Mouse (Mus musculus) cerebellum, adult 8-10 months (tissue): ENCODE results near the gene Zfp213.
"Not testable (repeated sequence)": the region's sequence is repeated elsewhere in the genome, so short reads cannot be mapped to it uniquely, and the experiment has no call there.

Experiments
- DNase-seq: peaks from one replicate; pipeline ENCODE4 v3.0.0; 2022

The Zfp213 gene

DNA sequence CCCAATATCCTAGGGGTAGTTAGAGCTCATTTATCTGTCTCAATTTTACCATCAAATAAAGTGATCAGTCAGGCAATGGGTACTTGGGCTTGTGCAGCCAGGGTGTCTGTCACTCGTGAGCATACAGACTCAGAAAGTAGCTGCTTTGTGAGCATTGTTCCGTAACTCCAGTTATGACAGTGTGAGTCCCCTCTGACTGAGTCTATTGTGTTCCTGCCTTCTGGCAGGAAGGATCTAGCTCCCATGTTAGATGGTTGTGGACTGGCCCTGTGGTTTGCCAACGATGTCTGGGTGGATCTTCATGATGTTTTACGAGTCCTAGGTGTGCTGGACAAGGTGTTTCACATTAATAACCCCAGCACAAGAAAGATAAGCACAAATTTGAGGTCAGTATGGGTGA, 21.2 kb downstream of the Zfp213 start:
- DNase-seq = no peak

DNA sequence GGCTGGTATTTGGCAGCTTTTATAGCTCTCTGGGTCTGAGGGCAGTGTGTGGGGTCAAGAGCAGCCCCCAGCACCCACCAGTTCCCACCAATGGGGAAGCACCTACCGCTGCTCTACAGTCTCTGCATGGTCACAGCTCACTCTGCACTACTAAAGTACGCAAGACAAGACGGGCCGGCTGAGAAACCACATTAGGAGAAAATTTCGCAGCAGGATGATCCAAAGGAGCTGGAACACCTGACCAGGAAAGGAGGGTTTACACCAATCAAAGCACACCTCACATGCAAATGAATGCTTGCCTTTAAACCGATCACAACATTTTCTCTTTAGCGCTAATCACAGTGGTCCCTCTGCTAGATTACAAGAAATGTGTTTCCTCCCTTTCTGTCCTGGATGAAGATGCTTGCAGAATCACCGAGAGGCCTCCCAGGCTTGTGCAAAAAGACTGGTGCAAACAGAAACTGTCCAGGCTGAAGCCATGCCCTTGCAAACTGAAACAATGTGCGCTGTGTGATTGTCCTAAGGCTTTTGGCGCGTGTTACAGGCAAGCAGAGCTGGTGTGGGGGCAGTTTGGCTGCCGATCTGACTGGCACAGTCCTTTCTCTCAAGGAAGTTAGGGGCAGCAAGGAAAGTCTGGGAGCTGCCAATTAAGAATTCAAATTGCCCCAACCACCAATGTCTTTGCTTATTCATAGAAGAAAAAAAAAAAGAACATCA, 21.9 kb downstream of the Zfp213 start:
- no peak for DNase-seq

DNA sequence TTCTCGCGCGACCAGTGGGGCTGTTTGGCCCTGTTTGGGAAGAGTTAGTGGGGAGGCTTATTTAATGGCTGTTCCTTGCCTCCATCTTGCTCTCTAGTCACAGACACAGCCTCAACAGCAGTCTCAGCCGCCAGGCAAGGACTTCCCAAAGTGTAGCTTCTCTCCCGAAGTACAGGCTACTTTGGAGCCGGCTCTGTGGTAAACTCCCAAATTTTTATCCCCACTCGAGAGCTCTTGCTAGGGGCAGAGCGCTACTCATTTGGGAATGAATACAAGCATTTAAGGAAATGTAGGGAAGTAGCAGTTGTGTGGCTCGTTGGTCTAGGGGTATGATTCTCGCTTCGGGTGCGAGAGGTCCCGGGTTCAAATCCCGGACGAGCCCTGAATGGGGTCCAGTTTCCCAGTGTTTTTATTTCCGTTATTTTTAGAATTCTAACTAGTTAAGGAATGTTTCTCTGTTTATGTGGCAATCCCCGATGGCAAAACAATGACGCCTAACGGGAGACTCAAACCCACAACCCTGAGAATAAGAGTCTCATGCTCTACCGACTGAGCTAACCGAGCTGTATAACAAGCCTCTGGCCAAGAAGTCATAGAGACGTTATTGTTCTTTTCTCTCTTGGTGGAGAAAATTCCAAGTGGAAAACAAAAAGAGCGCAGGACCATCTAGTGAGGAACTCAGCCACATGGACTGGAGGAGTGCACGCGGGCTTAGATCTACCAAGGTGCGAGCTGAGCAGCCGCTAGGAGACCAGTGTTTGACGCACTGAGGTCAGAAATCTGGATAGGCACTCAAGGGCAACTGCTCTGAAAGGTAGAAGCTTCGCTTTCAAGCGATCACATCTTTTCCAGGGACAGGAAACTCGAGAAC, 23.2 kb downstream of the Zfp213 start:
- DNase-seq = no peak

DNA sequence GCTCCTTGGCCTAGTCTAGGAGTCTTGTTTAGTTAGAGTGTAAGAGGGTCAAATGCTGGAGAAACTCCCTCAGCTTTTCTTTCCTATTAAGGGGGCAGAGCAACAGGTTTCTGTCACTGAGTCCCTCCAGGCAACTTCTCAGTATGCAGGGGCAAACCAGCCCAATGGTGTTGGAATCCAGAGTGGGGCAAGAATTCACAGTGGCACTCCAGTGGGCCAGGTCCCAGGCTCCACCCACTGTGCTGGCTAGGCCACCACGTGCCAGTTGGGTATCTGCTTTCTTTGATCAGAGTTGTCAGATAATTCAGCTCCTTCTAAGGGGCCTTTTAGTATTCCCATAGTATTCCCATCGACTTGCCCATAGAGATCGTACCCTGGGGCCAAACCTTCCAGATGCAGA, 23.9 kb downstream of the Zfp213 start:
- DNase-seq = no peak

DNA sequence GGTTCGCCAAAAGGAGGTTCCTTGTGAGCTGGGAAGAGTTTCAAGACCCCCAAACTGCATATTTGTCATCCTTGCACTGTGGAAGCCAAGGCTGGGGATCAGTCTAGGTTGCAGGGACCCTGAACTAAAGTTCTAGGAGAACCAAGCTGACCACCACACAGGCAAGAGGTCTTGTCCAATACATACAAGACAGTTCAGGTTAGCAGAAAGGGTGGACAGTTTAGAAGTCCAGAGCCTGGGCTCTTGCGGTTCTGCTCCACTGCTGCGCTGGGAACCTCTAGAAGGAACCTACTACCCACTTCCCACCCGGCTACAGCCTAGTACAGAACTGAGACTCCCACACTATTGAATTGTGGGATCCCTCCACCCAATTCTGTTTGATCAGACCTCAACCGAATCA, 24.4 kb downstream of the Zfp213 start:
- no peak for DNase-seq

DNA sequence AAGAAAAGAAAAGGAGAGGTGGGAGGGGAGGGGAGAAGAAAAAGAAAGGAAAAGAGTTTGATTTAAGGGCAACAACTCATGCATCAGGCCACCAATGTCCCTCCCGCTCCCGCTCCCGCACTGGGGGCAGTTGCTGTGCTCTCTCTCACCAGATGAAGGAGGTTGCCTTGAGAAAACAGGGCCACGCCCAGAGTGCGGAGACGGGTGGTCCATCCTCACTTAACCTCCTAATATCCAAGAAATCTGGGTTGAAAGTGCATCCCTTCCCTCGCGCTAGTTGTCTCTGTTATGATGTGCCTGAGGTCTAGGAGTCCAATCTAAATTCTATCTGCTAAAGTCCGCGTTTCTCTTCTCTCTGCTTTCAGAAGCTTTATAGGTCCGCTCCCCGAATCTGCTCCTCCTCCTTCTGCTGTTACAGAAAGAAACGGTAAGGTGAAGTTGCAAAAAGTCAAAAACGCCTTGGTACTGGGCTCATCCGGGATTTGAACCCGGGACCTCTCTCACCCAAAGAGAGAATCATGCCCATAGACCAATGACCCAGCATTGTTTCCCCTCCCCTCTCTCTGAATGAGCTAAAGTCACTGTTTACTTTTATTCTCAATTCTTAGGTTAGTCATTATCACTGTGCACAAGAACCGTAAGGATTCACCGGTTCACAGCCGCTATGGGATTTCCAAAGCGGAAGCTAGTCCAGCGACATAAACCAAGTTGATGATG, 25.6 kb downstream of the Zfp213 start:
- no peak for DNase-seq

DNA sequence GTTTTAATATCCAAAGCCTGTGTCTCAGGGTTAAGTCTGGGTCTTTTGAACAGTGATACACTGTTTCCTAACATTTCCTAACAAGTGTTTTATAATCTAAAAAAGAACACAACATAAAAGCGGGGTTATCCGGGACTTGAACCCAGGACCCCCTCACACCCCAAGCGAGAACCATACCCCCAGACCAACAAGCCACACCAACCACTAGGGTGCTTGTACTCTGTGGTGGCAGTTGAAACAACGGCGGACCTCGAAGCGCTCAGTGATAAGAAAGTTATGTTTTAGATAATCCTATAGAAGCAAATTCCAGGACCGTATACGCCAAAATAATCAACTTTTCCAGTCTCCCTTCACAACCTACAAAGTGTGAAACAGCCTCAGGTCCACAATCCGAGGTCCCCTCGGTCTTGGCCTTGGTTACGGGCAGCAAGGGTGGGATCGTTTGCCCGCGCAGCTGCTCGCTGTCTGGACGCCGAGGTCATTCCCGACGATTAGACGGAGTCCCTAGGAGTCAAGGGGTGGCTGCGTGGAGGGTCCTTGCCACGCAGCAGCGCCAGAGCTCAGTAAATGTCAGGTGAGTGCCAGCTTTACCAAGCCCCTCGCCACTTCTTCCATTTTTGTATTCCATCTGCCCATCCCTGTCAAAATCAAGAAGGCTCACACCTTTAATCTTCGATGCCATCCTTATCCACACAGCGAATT, 26.3 kb downstream of the Zfp213 start:
- DNase-seq = no peak

DNA sequence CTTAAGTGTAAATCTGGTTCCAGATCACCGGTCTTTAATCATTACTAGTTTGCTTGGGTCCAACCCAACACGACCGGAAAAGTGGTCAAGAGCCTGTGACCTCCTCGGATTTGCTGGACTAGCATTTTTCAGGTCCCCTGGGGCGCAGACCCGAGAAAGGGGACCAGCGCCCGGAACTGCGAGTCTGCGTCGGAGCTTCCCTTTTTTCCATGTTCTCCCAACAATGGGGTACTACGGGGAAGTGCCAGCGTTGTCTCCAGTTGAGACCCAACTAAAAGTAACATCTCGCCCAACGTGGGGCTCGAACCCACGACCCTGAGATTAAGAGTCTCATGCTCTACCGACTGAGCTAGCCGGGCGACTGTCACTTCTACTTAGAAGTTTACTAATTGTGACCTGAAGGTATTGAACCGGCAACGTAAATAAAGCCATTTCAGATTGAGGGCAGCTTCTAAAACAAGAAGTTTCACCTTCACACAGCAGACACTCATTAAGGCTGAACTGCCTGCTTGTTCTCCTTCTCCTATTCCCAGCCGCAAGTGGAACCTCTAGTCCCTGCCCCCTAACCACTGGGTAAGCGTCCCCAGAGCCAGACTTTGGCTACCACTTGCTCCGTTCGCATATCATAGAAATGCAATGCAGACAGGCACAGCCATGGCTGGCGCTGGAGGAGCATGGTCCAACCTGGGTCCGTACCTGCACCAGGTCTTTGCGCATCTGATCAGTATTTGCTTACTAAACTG, 28.8 kb downstream of the Zfp213 start:
- not testable (repeated sequence) for DNase-seq

DNA sequence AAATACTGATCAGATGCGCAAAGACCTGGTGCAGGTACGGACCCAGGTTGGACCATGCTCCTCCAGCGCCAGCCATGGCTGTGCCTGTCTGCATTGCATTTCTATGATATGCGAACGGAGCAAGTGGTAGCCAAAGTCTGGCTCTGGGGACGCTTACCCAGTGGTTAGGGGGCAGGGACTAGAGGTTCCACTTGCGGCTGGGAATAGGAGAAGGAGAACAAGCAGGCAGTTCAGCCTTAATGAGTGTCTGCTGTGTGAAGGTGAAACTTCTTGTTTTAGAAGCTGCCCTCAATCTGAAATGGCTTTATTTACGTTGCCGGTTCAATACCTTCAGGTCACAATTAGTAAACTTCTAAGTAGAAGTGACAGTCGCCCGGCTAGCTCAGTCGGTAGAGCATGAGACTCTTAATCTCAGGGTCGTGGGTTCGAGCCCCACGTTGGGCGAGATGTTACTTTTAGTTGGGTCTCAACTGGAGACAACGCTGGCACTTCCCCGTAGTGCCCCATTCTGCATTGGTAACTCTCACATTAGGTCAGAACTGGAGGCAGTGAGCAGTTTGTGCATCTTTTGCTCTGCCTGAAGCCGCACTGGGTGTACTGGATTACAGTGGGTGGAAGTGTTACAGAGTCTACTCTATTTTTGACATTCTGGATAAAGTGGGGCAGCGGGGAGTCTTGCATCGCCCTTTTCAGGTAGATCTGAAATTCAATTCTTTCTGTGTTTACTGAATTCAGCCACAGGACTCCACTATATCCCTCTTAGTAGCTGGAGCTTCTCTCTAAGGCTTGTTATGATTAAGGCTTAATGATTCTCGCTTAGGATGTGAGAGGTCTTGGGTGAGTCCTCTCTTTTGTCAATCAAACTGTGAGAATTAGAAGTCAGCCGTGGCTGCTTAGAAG, 30.2 kb downstream of the Zfp213 start:
- not testable (repeated sequence) for DNase-seq

DNA sequence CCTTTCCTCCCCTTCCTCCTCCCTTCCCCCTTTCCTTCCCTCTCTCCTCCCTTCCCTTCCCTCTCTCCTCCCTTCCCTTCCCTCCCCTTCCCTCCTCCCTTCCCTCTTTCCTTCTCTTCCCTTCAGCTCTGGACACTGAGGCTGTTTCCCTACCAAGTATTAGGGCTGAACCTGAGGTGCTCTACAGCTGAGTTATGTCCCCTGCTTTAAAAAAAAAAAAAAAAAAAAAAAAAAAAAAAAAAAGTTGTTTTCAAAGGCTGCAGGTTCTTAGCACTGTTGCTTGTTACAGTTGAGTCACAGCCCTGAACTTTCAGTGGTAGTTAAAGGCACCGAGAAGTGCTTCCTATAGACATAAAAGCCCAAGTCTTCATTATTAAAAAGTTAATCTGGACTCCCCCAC, 32.6 kb downstream of the Zfp213 start:
- not testable (repeated sequence) for DNase-seq

DNA sequence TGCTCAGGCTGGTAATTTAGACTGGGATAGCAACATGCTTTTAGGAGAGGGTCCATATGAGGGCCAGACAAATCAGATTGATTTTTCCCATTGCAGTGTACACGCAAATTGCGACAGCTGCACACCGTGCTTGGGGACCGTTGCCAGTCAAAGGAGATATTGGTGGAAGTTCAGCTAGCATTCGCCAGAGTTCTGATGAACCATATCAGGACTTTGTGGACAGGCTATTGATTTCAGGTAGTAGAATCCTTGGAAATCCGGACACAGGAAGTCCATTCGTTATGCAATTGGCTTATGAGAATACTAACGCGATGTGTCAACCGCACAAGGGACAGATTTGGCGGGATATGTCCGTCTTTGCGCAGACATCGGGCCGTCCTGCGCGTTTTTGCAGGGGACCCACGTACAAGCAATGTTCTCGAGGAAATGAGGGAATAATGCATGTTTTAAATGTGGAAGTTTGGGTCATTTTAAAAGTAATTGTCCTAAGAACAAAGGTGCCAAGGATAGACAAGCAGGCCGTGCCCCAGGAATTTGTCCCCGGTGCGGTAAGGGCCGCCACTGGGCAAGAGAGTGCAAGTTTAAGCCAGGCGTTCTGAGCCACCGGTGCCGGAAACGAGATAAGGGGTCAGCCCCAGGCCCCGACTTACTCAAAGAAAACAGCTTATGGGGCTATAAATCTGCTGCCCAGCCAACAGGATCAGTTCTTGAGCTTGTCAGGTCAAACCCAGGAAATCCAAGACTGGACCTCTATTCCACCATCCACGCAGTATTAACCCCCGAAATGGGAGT, 40.9 kb downstream of the Zfp213 start:
- not testable (repeated sequence) for DNase-seq

DNA sequence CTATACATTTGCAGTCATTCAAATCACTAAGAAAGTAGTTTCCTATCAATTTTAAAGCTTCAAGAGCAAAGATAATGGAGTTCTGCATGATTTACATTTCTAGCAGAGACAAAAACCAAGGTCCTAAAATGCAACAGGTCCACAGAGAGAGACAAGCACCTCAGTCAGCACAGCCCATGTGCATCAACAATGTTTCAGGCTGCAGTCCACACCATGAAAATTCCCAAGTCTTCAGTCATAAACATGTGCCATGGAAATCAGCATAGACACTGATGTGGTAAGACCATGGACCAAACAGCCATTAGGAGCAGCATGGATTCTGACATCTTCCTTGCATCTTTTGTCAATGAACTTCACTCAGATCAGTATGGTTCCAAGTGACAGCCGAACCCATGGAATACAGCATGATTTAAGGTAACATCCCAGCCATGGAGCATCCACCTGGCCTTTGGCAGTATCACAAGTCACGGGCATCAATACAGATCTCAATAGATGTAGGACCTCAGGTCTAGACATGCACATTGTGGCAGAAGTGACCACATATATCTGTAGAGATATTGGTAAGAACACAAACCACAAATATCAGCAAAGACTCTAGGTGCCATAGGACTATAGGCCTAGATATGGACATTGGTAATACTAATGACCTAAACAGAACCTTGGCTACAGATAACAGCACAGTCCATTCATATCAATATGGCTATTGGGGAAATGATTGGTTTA, 45.2 kb downstream of the Zfp213 start:
- no peak for DNase-seq
